Mouse (Mus musculus) hindbrain, postnatal 0 days (tissue): ENCODE measurements at regions not wholly inside any gene's neighbourhood (a gene's known extent, or its start where the extent isn't known, plus 50 kb on each side); places are given as distances from the start of the nearest gene placed in this dataset.

Experiments
- ATAC-seq: fragments of 200-750 bp; cut with Nextera tagmentation; 2 replicates; pipeline ENCODE4 v1.8.0; 2017; ENCODE audit warnings: mild to moderate bottlenecking, moderate TSS enrichment, moderate library complexity
- DNase-seq: peaks from one replicate; pipeline ENCODE4 v3.0.0-alpha.2; 2015; ENCODE audit warnings: low spot score
- H3K27ac ChIP-seq: fragments of 300-500 bp; sonication (generic); 2 replicates; pipeline ENCODE4 v1.5.1; 2014; ENCODE audit warnings: mild to moderate bottlenecking
- H3K27me3 ChIP-seq: fragments of 300-500 bp; sonication (generic); 2 replicates; pipeline ENCODE4 v1.6.1; 2014; ENCODE audit warnings: low read length, mixed read lengths; ENCODE audit not compliant: insufficient read depth
- H3K36me3 ChIP-seq: fragments of 300-500 bp; sonication (generic); 2 replicates; pipeline ENCODE4 v1.6.1; 2014; ENCODE audit warnings: low read length, mixed read lengths; ENCODE audit not compliant: insufficient read depth
- H3K4me1 ChIP-seq: fragments of 300-500 bp; sonication (generic); 2 replicates; pipeline ENCODE4 v1.6.1; 2014; ENCODE audit warnings: antibody characterized with exemption, low read length, mixed read lengths; ENCODE audit not compliant: insufficient read depth
- H3K4me2 ChIP-seq: fragments of 300-500 bp; sonication (generic); 2 replicates; pipeline ENCODE4 v1.6.1; 2014; ENCODE audit warnings: low read depth, mild to moderate bottlenecking, low read length, moderate library complexity, mixed read lengths
- H3K4me3 ChIP-seq: fragments of 300-500 bp; sonication (generic); 2 replicates; pipeline ENCODE4 v1.5.1; 2014; ENCODE audit warnings: low read length
- H3K9ac ChIP-seq: fragments of 300-500 bp; sonication (generic); replicated peaks from 2 replicates; pipeline ENCODE4 v1.6.1; 2014; ENCODE audit warnings: mild to moderate bottlenecking, low read length, moderate library complexity, mixed read lengths
- H3K9me3 ChIP-seq: fragments of 300-500 bp; sonication (generic); 2 replicates; pipeline ENCODE4 v1.6.1; 2016; ENCODE audit warnings: low read length, mixed read lengths
- CTCF ChIP-seq: IDR thresholded peaks from 2 replicates; pipeline ENCODE4 v1.5.1; 2016; ENCODE audit warnings: antibody characterized with exemption, control low read depth, low read depth
- WGBS: fragments of 180-500 bp; shearing (Covaris S2); extraction: QIAGEN DNeasy Blood & Tissue Kit; methylation state at CpG from one replicate; pipeline ENCODE4 v1.1.7; 2014; 5-methylcytosine and 5-hydroxymethylcytosine counted together

- Histone ChIP-seq H3K9me3 (no peaks in the 10 kb centered on the region), H3K4me3 (no peak overlapping the region), H3K4me2 (no peak overlapping the region), H3K27ac (no peak overlapping the region), H3K4me1 (no peaks in the 10 kb centered on the region), H3K36me3 (no peaks in the 10 kb centered on the region), H3K9ac (no peak overlapping the region), H3K27me3 (no peaks in the 10 kb centered on the region)
- WGBS = 96% methylated on average over 2 of the region's 2 CpGs
- TF ChIP-seq CTCF = no peak
- ATAC-seq (no peak), DNase-seq (no peak)
Measured at GRCm38 (mm10) chr15:10073580-10073979, 103.5 kb upstream of the Prlr start.

GRCm38 (mm10) chr15:10074916-10075315 is 102.1 kb upstream of the Prlr start:
- WGBS = 71% methylated on average over 9 of the region's 9 CpGs
- no peaks in the 10 kb centered on the region for H3K36me3 ChIP-seq
- no peak overlapping the region for H3K4me3 ChIP-seq
- ATAC-seq (no peak), DNase-seq (no peak)
- H3K9ac ChIP-seq = no peak overlapping the region
- no peaks in the 10 kb centered on the region for H3K4me1 ChIP-seq
- H3K27ac ChIP-seq = no peak overlapping the region
- no peaks in the 10 kb centered on the region for H3K27me3 ChIP-seq
- H3K9me3 ChIP-seq = no peaks in the 10 kb centered on the region
- no peak for TF ChIP-seq CTCF
- no peak overlapping the region for H3K4me2 ChIP-seq

GRCm38 (mm10) chr15:10075391-10076060 is 101.5 kb upstream of the Prlr start:
- Histone ChIP-seq H3K36me3 (no peaks in the 10 kb centered on the region), H3K27ac (peak overlapping the region; percentile 45; the same call in 1 of the 2 replicates), H3K9ac (no peak overlapping the region), H3K4me3 (no peak overlapping the region), H3K9me3 (no peaks in the 10 kb centered on the region), H3K27me3 (no peaks in the 10 kb centered on the region), H3K4me2 (no peak overlapping the region), H3K4me1 (no peaks in the 10 kb centered on the region)
- peak; percentile 77 for DNase-seq
- TF ChIP-seq CTCF = no peak
- ATAC-seq = peak; percentile 94
- WGBS = 49% methylated on average over 10 of the region's 10 CpGs

GRCm38 (mm10) chr15:10076061-10076400 is 101.0 kb upstream of the Prlr start:
- WGBS = 56% methylated on average over 1 of the region's 1 CpGs
- no peaks in the 10 kb centered on the region for H3K9me3 ChIP-seq
- no peak overlapping the region for H3K4me3 ChIP-seq
- no peaks in the 10 kb centered on the region for H3K27me3 ChIP-seq
- no peaks in the 10 kb centered on the region for H3K4me1 ChIP-seq
- no peak overlapping the region for H3K9ac ChIP-seq
- H3K27ac ChIP-seq = peak overlapping the region; percentile 45; the same call in 1 of the 2 replicates
- DNase-seq (peak; percentile 63), ATAC-seq (peak; percentile 87)
- no peak overlapping the region for H3K4me2 ChIP-seq
- TF ChIP-seq CTCF = peak; percentile 15; the same call in 1 of the 2 replicates
- no peaks in the 10 kb centered on the region for H3K36me3 ChIP-seq

GRCm38 (mm10) chr15:10078434-10078833 is 98.6 kb upstream of the Prlr start:
- no peak for ATAC-seq
- H3K4me3 ChIP-seq = no peak overlapping the region
- H3K36me3 ChIP-seq = no peaks in the 10 kb centered on the region
- DNase-seq = no peak
- no peak overlapping the region for H3K9ac ChIP-seq
- 94% methylated on average over 2 of the region's 2 CpGs for WGBS
- TF ChIP-seq CTCF = no peak
- H3K27me3 ChIP-seq = no peaks in the 10 kb centered on the region
- H3K27ac ChIP-seq = no peak overlapping the region
- H3K9me3 ChIP-seq = no peaks in the 10 kb centered on the region
- no peak overlapping the region for H3K4me2 ChIP-seq
- H3K4me1 ChIP-seq = no peaks in the 10 kb centered on the region

GRCm38 (mm10) chr15:10079510-10079909 is 97.5 kb upstream of the Prlr start:
- no peaks in the 10 kb centered on the region for H3K4me1 ChIP-seq
- no peak for DNase-seq
- ATAC-seq = no peak
- H3K9me3 ChIP-seq = no peaks in the 10 kb centered on the region
- no peak for TF ChIP-seq CTCF
- no peak overlapping the region for H3K9ac ChIP-seq
- H3K27me3 ChIP-seq = no peaks in the 10 kb centered on the region
- H3K4me3 ChIP-seq = no peak overlapping the region
- WGBS = 94% methylated on average over 4 of the region's 4 CpGs
- H3K36me3 ChIP-seq = no peaks in the 10 kb centered on the region
- H3K27ac ChIP-seq = no peak overlapping the region
- no peak overlapping the region for H3K4me2 ChIP-seq

- no peaks in the 10 kb centered on the region for H3K4me1 ChIP-seq
- 80% methylated on average over 3 of the region's 3 CpGs for WGBS
Measured at GRCm38 (mm10) chr15:10088691-10089090, 88.3 kb upstream of the Prlr start.

More at GRCm38 (mm10) chr15:10088691-10089090, 88.3 kb upstream of the Prlr start:
- Histone ChIP-seq H3K36me3 (no peaks in the 10 kb centered on the region), H3K4me2 (no peak overlapping the region), H3K9me3 (no peaks in the 10 kb centered on the region), H3K27ac (no peak overlapping the region), H3K4me3 (no peak overlapping the region), H3K27me3 (no peaks in the 10 kb centered on the region), H3K9ac (no peak overlapping the region)
- no peak for TF ChIP-seq CTCF
- ATAC-seq = no peak
- DNase-seq = no peak
